Mouse (Mus musculus): Measurements from ENCODE around the gene Gm21985. TPM values are rescaled to one million over a fixed set of nuclear protein-coding genes. Genes with fewer than 3 reads are reported as not detected.
"Not testable (repeated sequence)": the region's sequence is repeated elsewhere in the genome, so short reads cannot be mapped to it uniquely, and the experiment has no call there.

Gene Gm21985
- polyA plus RNA-seq, 1 experiment from 2014 or later = not detected

DNA sequence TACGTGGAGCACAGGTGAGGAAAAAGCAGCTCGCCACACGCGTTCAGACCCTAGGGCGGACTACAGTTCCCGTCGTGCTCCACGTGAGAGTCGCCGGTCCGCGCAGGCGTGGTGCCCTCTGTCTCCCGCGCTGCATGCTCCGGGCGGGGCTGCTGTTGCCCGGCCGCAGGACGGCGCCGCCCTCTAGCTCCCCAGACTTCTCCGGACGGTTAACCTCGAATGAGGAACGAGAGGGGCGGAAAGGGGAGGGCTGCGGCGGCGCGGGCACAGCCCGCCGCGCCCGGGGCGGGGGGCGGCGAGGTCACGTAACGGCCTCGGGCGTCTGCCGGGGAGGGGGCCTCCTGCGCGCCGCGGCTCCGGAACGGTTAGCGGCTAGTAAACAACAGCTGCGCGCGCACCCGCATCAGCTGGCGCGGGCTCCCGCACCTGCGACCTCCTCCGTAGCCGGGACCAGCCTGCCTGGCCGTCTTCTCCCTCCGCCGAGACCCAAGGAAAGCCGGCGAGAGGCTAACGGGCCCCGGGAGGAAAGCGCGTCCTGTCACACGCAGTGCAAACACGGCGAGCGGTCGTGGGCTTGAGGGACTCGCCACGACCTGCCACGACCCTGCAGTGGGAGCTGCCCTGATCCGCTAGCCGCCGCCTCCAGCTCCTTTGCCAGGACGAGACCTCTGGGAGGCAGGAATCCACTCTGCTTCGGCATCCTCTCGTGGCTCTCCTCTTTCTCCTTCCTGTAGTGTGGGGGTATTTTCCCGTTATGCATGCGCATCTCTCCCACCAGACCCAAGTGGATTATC lies 469 bp upstream of the Gm21985 start, which contains the start of gene Slc12a6:
TSS of gene Slc12a6 (plus strand) at position 378 of the 794 bp plus-strand sequence.
- H3K4me3 ChIP-seq (replicated peaks) = peak within 1 kb of the TSS; percentile 91
- H3K27me3 ChIP-seq = no peaks in the 10 kb centered on the region
- ATAC-seq (ENCODE audit: low read depth) = peak; percentile 94
- H3K4me1 ChIP-seq (replicated peaks) = peaks cover 66% of the 10 kb centered on the region
- no peaks in the 10 kb centered on the region for H3K9me3 ChIP-seq (replicated peaks)
- no peaks in the 10 kb centered on the region for H3K36me3 ChIP-seq
- peak within 1 kb of the TSS; percentile 95 for H3K9ac ChIP-seq
- WGBS (ENCODE audit: insufficient replicate concordance) = 1% methylated on average over 80 of the region's 85 CpGs
- peak within 1 kb of the TSS; percentile 94 for H3K27ac ChIP-seq
- DNase-seq = peak; percentile 93
- H3K4me2 ChIP-seq = peak within 1 kb of the TSS; percentile 92

DNA sequence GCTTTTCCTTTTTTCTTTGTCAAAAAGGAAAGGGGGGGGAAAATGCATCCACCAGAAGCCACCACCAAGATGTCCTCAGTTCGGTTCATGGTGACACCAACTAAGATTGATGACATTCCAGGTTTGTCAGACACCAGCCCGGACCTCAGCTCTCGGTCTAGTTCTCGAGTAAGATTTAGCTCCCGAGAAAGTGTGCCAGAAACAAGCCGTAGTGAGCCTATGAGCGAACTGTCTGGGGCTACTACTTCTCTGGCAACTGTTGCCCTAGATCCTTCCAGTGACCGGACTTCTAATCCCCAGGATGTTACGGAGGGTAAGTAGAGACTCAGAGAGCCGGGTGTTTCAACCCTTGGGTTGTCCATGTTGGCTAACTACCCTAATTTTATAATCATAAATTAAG lies 666 bp downstream of the Gm21985 start:
- peak overlapping the region; percentile 91 for H3K4me3 ChIP-seq (replicated peaks)
- H3K4me1 ChIP-seq (replicated peaks) = peaks cover 69% of the 10 kb centered on the region
- peak overlapping the region; percentile 92 for H3K4me2 ChIP-seq
- H3K27me3 ChIP-seq = no peaks in the 10 kb centered on the region
- H3K27ac ChIP-seq = peak overlapping the region; percentile 94
- DNase-seq = no peak
- no peak for ATAC-seq (ENCODE audit: low read depth)
- peak overlapping the region; percentile 95 for H3K9ac ChIP-seq
- WGBS (ENCODE audit: insufficient replicate concordance) = 20% methylated on average over 10 of the region's 10 CpGs
- no peaks in the 10 kb centered on the region for H3K9me3 ChIP-seq (replicated peaks)
- no peaks in the 10 kb centered on the region for H3K36me3 ChIP-seq

DNA sequence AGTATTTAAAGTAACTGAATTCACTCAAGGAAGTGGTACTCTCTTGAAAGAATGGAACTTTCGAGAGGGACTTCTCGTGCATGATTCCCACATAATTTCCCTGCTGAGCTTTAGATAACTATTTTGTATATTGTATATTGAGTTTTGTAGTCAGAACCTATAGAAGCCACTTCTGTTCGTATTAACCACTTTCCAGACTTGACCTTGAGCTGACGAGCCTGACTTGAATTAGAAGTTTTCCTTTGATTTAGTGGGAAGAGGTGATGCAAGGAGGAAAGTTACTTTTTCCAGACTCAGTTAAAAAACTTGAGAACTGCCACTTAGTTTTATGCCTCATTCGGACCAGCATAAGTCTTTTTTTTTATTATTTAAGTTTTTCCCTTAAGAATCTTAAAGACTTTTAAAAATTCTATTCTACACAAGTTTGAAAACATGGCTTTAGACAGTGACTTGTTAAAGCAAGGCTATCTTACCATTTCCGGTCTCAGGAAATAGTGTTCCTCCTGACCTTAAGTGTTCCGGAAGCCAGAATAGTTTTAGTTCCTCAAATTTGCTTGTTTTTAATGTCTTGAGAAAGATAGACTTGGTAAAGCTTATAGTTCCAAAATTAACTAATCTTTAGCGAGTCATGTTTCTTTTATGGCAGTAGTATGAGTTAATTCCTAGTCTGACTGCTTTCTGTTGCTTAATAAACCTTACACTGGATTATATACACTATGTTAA lies 1.6 kb downstream of the Gm21985 start:
- Histone ChIP-seq H3K36me3 (no peaks in the 10 kb centered on the region), H3K4me2 (peak overlapping the region; percentile 92), H3K9me3 (replicated peaks) (no peaks in the 10 kb centered on the region), H3K27ac (peak overlapping the region; percentile 51; the same call in 1 of the 2 replicates), H3K9ac (peak overlapping the region; percentile 95), H3K4me3 (replicated peaks) (peak overlapping the region; percentile 91), H3K27me3 (no peaks in the 10 kb centered on the region), H3K4me1 (replicated peaks) (peaks cover 66% of the 10 kb centered on the region)
- ATAC-seq (ENCODE audit: low read depth) (no peak), DNase-seq (no peak)
- 18% methylated on average over 8 of the region's 8 CpGs for WGBS (ENCODE audit: insufficient replicate concordance)

DNA sequence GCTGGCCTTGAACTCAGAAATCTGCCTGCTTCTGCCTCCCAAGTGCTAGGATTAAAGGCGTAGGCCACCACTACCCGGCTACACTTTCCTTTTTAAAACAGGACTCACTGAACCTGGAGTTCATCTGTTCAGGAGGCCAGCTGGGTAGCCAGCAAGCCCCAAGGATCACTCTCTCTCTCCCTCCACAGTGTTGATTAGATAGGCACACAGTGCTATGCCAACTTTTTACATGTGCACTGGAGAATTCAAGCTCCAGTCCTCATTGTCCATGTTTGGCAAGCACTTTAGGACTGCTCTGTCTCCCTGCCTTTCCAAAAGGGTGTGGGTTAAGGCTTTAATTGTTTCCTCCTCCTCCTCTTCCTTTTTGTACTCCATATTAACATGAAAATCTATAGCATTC lies 3.9 kb downstream of the Gm21985 start:
- 73% methylated on average over 2 of the region's 2 CpGs for WGBS (ENCODE audit: insufficient replicate concordance)
- H3K4me3 ChIP-seq (replicated peaks) = no peak overlapping the region
- no peak overlapping the region for H3K27ac ChIP-seq

DNA sequence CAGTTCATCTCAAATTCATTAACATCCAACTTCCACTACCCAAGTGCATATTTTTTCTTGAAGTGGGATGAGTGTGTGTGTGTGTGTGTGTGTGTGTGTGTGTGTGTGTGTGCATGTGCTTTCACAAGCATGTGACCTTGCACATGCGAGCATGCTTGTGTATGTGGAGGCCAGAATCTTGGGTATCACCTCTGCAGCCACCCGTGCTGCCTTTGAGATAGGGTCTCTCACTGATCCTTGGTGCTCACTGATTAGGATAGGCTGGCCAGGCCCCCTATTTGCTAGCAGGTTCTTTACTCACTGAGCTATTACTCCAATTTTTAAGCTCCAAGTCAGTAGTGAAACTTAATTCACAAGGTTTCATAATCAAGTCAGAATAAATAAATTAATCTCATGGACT lies 6.8 kb downstream of the Gm21985 start:
- peak; percentile 46 for DNase-seq
- H3K27me3 ChIP-seq = no peaks in the 10 kb centered on the region
- no peaks in the 10 kb centered on the region for H3K9me3 ChIP-seq (replicated peaks)
- no peak overlapping the region for H3K9ac ChIP-seq
- no peak overlapping the region for H3K27ac ChIP-seq
- WGBS (ENCODE audit: insufficient replicate concordance) = 31% methylated on average over 2 of the region's 2 CpGs
- peak; percentile 86 for ATAC-seq (ENCODE audit: low read depth)
- H3K4me2 ChIP-seq = 0 out of 2 replicates have a peak overlapping the region, but pooled peaks have one; percentile 5
- H3K4me3 ChIP-seq (replicated peaks) = no peak overlapping the region
- H3K36me3 ChIP-seq = no peaks in the 10 kb centered on the region
- peaks cover 42% of the 10 kb centered on the region for H3K4me1 ChIP-seq (replicated peaks)

More for the DNA sequence above, 3.9 kb downstream of the Gm21985 start:
- Histone ChIP-seq H3K9ac (no peak overlapping the region), H3K36me3 (no peaks in the 10 kb centered on the region), H3K4me1 (replicated peaks) (peaks cover 58% of the 10 kb centered on the region), H3K4me2 (no peak overlapping the region), H3K27me3 (no peaks in the 10 kb centered on the region), H3K9me3 (replicated peaks) (no peaks in the 10 kb centered on the region)
- DNase-seq = no peak
- no peak for ATAC-seq (ENCODE audit: low read depth)

DNA sequence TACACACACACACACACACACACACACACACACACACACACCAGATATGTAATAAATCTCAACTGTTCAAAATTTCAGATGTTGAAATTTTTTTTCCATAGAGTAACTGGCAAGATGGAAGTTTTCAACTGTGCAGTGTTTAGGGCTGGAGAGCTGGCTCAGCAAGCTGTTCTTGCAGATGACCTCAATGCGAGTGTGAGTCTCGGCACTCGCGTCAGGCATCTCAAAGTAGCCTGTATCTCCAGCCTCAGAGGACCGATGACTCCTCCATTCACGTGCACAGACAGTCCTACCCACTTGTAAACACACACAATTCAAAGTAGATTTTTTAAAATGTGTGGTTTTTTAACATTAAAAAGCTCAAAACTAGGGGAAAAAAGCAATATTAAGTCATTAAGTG lies 7.4 kb downstream of the Gm21985 start:
- 82% methylated on average over 6 of the region's 6 CpGs for WGBS (ENCODE audit: insufficient replicate concordance)
- no peak for DNase-seq
- no peak overlapping the region for H3K9ac ChIP-seq
- H3K4me2 ChIP-seq = no peak overlapping the region
- H3K36me3 ChIP-seq = no peaks in the 10 kb centered on the region
- H3K27me3 ChIP-seq = no peaks in the 10 kb centered on the region
- H3K9me3 ChIP-seq (replicated peaks) = no peaks in the 10 kb centered on the region
- no peak for ATAC-seq (ENCODE audit: low read depth)
- no peak overlapping the region for H3K27ac ChIP-seq
- no peak overlapping the region for H3K4me3 ChIP-seq (replicated peaks)
- H3K4me1 ChIP-seq (replicated peaks) = peaks cover 39% of the 10 kb centered on the region

DNA sequence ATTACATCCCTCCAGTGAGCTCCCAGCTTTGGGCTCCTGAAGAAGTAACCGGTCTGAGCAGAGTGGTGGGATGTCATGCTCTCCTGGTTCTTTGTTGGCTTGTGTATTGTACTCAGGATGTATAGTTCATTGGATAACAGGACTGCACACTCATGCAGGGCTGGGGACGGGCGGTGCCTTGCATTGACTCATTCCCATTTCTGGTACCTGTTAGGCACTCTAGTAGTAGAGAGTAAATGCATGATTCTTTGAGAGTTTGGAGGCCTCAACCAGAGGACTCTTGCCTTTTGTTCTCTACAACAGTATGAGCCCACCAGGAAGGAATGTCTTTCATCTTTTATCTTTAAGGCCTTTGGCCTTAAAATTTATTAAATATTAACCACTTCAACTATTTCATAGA lies 10.8 kb downstream of the Gm21985 start:
- no peak overlapping the region for H3K4me3 ChIP-seq (replicated peaks)
- no peak overlapping the region for H3K4me2 ChIP-seq
- H3K36me3 ChIP-seq = no peaks in the 10 kb centered on the region
- H3K9me3 ChIP-seq (replicated peaks) = no peaks in the 10 kb centered on the region
- H3K27me3 ChIP-seq = no peaks in the 10 kb centered on the region
- ATAC-seq (ENCODE audit: low read depth) (no peak; the same call in 1 of the 2 replicates), DNase-seq (no peak)
- 78% methylated on average over 3 of the region's 3 CpGs for WGBS (ENCODE audit: insufficient replicate concordance)
- H3K27ac ChIP-seq = no peak overlapping the region
- H3K9ac ChIP-seq = no peak overlapping the region
- H3K4me1 ChIP-seq (replicated peaks) = peaks cover 20% of the 10 kb centered on the region

DNA sequence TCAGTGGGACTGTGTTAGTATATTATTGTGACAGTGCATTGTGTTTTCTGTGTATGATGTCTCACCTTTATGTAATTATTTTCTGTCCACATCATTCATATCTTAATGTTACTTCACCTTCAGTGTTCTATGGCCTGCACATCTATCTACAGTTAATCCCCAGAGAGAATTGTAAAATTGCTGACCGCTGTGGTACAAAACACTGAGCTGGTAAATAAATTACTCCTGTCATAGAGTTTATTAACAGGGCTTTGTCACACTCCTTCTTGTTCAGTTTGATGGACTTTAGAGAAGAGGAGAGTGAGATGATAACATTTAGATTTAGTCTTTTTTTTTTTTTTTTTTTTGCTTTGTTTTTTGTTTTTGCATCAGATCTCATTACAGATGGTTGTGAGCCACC lies 16.7 kb downstream of the Gm21985 start:
- ATAC-seq (ENCODE audit: low read depth) (no peak), DNase-seq (no peak)
- no peaks in the 10 kb centered on the region for H3K9me3 ChIP-seq (replicated peaks)
- no peaks in the 10 kb centered on the region for H3K27me3 ChIP-seq
- peaks cover 29% of the 10 kb centered on the region for H3K4me1 ChIP-seq (replicated peaks)
- no peaks in the 10 kb centered on the region for H3K36me3 ChIP-seq
- H3K9ac ChIP-seq = no peak overlapping the region
- no peak overlapping the region for H3K4me3 ChIP-seq (replicated peaks)
- 90% methylated on average over 1 of the region's 1 CpGs for WGBS (ENCODE audit: insufficient replicate concordance)
- no peak overlapping the region for H3K27ac ChIP-seq
- H3K4me2 ChIP-seq = no peak overlapping the region

DNA sequence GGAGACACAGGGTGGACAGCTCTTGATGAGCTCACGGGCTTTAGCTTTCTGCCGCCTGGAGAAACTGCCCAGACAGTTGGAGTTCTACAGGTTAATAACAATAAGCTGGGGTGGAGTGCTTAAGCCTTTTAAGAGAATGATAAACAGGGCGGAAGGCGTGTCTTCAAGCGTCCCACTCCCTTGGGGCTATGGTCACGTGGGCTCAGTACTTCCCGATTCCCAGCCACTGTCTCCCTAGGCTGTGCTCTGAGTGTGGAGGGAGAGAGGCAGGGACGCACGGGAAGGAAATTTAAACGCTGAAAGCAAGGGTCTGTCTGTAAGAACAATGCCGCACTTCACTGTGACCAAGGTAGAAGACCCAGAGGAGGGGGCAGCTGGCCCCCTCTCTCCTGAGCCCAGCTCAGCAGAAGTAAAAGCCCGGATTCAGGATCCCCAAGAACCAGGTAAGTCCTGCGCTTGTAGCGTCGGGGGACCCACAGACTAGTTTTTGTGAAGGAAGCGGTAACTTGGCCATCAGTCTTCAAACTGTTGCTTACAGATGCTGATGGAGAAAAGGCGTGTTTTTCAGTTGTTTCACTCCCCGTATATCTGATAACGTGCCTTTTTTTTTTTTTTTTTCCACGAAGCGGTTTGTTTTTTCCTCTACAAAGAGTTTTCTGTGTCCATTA lies 18.4 kb downstream of the Gm21985 start:
- peak; percentile 58 for DNase-seq
- ATAC-seq (ENCODE audit: low read depth) = peak; percentile 97
- H3K4me3 ChIP-seq (replicated peaks) = peak overlapping the region; percentile 70
- H3K4me2 ChIP-seq = peak overlapping the region; percentile 93
- peaks cover 29% of the 10 kb centered on the region for H3K4me1 ChIP-seq (replicated peaks)
- 3% methylated on average over 21 of the region's 21 CpGs for WGBS (ENCODE audit: insufficient replicate concordance)
- no peaks in the 10 kb centered on the region for H3K27me3 ChIP-seq
- no peaks in the 10 kb centered on the region for H3K9me3 ChIP-seq (replicated peaks)
- no peaks in the 10 kb centered on the region for H3K36me3 ChIP-seq
- peak overlapping the region; percentile 78 for H3K9ac ChIP-seq
- H3K27ac ChIP-seq = peak overlapping the region; percentile 76

DNA sequence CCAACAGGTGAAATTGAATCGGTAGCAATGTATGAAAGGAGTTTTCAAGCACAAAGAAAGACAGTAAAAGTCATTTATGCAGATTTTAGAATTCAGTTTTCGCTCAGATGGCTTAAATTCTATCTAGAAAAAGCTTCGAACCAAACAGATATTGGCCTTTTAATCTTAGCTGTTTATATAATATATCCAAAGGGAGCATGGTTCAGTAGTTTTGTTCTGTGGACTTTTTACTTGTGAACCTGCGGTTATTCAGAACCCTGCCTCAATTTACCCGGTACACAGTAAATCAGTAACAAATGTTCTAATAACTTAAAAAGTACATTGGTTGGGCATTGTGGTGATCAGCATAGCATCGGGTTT lies 18.9 kb downstream of the Gm21985 start:
- Histone ChIP-seq H3K9ac (peak overlapping the region; percentile 78; the same call in 1 of the 2 replicates), H3K27me3 (no peaks in the 10 kb centered on the region), H3K4me3 (replicated peaks) (peak overlapping the region; percentile 70), H3K4me1 (replicated peaks) (peaks cover 29% of the 10 kb centered on the region), H3K36me3 (no peaks in the 10 kb centered on the region), H3K9me3 (replicated peaks) (no peaks in the 10 kb centered on the region), H3K27ac (peak overlapping the region; percentile 76; the same call in 1 of the 2 replicates), H3K4me2 (peak overlapping the region; percentile 93)
- WGBS (ENCODE audit: insufficient replicate concordance) = 50% methylated on average over 6 of the region's 6 CpGs
- ATAC-seq (ENCODE audit: low read depth) (no peak), DNase-seq (no peak)

DNA sequence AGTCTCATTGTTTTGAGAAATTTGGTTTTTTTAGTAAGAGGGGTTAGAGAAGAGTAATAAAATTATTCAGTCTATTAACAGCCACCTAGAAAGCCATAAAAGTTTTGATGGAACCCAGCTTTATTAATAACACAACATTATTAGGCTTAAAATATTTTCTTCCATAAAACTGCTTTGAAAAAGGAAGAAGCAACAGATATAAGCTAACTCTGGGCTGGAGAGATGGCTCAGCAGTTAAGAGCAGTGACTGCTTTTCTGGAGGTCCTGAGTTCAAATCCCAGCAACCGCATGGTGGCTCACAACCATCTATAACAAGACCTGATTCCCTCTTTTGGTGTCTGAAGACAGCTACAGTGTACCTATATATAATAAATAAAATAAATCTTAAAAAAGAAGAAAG lies 19.9 kb downstream of the Gm21985 start:
- not testable (repeated sequence) for H3K9ac ChIP-seq; H3K36me3 ChIP-seq; H3K9me3 ChIP-seq (replicated peaks); ATAC-seq (ENCODE audit: low read depth); H3K27ac ChIP-seq; H3K4me3 ChIP-seq (replicated peaks); H3K4me2 ChIP-seq; DNase-seq; H3K27me3 ChIP-seq
- 93% methylated on average over 1 of the region's 1 CpGs for WGBS (ENCODE audit: insufficient replicate concordance)
- peaks cover 29% of the 10 kb centered on the region for H3K4me1 ChIP-seq (replicated peaks)

Measured in liver, embryonic 13.5 days (tissue).